Mouse (Mus musculus) spleen, adult 2 months (tissue): ENCODE measurements around the gene Olfr1122. TPM values are rescaled to one million over a fixed set of nuclear protein-coding genes. Genes with fewer than 3 reads are reported as not detected.
"Not testable (repeated sequence)": the region's sequence is repeated elsewhere in the genome, so short reads cannot be mapped to it uniquely, and the experiment has no call there.

Experiments
- DNase-seq, 2 experiments: peaks; one replicate each; pipeline versions ENCODE4 v3.0.0 to v3.0.0-alpha.2; 2012 to 2021; ENCODE audit warnings: low spot score in 2 of 2, low read depth in 1 of 2
- H3K27ac ChIP-seq: fragments of 200-500 bp; 2 replicates; pipeline ENCODE4 v1.5.1; 2012; ENCODE audit warnings: low read length, inconsistent platforms; ENCODE audit not compliant: insufficient read depth
- H3K27me3 ChIP-seq: fragments of 200-500 bp; 2 replicates; pipeline ENCODE4 v1.6.1; 2012; ENCODE audit warnings: mild to moderate bottlenecking, moderate library complexity, low read length, inconsistent platforms; ENCODE audit not compliant: control insufficient read depth, insufficient read depth
- H3K36me3 ChIP-seq: fragments of 200-500 bp; 2 replicates; pipeline ENCODE4 v1.6.1; 2012; ENCODE audit warnings: mild to moderate bottlenecking, low read length, inconsistent platforms; ENCODE audit not compliant: control insufficient read depth, insufficient read depth
- H3K4me1 ChIP-seq: fragments of 200-500 bp; 2 replicates; pipeline ENCODE4 v1.6.1; 2011; ENCODE audit warnings: inconsistent platforms; ENCODE audit not compliant: control insufficient read depth, insufficient read depth, insufficient read length
- H3K4me3 ChIP-seq: fragments of 200-500 bp; 2 replicates; pipeline ENCODE4 v1.5.1; 2011; ENCODE audit warnings: mild to moderate bottlenecking, inconsistent platforms; ENCODE audit not compliant: insufficient read depth, insufficient read length; ENCODE audit errors: extremely low read depth
- CTCF ChIP-seq: fragments of 200-500 bp; IDR thresholded peaks from 2 replicates; pipeline ENCODE4 v1.5.1; 2011; ENCODE audit warnings: mild to moderate bottlenecking, inconsistent platforms; ENCODE audit not compliant: insufficient read depth, insufficient read length, insufficient replicate concordance; ENCODE audit errors: extremely low read depth
- POLR2A ChIP-seq: fragments of 200-500 bp; IDR thresholded peaks from 2 replicates; pipeline ENCODE4 v1.6.1; 2011; ENCODE audit warnings: low read depth, low read length, inconsistent platforms
- WGBS: fragments of 180-500 bp; shearing (Covaris S2); methylation state at CpG from one replicate; pipeline ENCODE4 v1.1.7; 2018; 5-methylcytosine and 5-hydroxymethylcytosine counted together
- polyA plus RNA-seq: library from polyadenylated mRNA; depleted of rRNA; stranded (reverse); fragments of >200 nt; gene quantifications from 2 replicates; pipeline ENCODE4 v1.2.3, GENCODE M21; 2012; rRNA removed

The Olfr1122 gene
- polyA plus RNA-seq = not detected in 2 replicates

DNA sequence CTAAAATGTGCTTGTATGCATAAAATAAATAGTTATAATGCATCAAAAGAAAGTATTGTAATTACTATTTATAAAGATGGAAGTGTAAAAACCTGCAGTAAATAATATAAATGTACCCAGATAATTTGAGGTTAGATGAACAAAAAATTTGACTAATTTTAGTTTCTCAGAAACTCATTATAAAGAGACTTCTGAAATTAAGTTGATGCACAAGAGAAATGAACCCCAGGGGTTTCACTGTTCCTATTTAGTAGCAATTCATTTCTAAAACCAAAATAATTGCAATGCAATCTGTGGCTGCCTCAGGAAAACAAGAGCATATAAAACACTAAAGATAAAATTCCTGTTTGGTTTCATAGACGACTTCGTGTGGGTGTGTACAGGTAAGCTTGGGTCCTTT is at the start of gene Olfr1122:
Gene Olfr1122, plus strand, starts transcription at position 301 of the 400 bp plus-strand sequence.
- Histone ChIP-seq H3K4me1 (no peaks in the 10 kb centered on the region), H3K36me3 (no peaks in the 10 kb centered on the region)

DNA sequence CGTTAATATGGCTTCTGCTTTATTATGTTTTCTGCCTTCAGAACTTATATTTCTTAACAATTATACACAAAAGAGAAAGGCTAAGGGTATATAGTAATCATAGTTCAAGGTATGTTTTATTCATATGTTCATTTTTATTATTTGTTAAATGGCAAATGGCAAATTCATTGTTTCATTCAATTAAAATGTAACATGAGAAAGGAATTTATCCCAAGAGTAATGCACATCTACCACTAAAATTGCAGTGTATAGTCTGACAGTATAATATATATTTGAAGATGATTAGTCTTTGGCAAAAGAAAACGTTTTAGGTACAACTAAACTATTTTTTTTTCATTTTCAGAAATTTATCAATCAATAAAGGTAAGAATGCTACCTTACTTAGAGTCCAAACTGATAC is 31.1 kb upstream of the Olfr1122 start, which contains the start of gene Olfr1120:
Gene Olfr1120, plus strand, starts transcription at position 301 of the 400 bp plus-strand sequence.
- H3K27me3 ChIP-seq = no peaks in the 10 kb centered on the region
- H3K36me3 ChIP-seq = no peaks in the 10 kb centered on the region
- H3K27ac ChIP-seq = no peak within 1 kb of the TSS
- no peak for TF ChIP-seq CTCF
- TF ChIP-seq POLR2A = no peak
- DNase-seq = no peak
- WGBS = 49% methylated on average over 2 of the region's 2 CpGs
- H3K4me1 ChIP-seq = no peaks in the 10 kb centered on the region
- H3K4me3 ChIP-seq = no peak within 1 kb of the TSS

More for the DNA sequence above, at the start of gene Olfr1122:
- no peak for DNase-seq
- 88% methylated on average over 2 of the region's 2 CpGs for WGBS
- Histone ChIP-seq H3K27me3 (no peaks in the 10 kb centered on the region), H3K27ac (no peak within 1 kb of the TSS), H3K4me3 (no peak within 1 kb of the TSS; the same call in 1 of the 2 replicates)
- TF ChIP-seq CTCF (no peak), POLR2A (no peak)

DNA sequence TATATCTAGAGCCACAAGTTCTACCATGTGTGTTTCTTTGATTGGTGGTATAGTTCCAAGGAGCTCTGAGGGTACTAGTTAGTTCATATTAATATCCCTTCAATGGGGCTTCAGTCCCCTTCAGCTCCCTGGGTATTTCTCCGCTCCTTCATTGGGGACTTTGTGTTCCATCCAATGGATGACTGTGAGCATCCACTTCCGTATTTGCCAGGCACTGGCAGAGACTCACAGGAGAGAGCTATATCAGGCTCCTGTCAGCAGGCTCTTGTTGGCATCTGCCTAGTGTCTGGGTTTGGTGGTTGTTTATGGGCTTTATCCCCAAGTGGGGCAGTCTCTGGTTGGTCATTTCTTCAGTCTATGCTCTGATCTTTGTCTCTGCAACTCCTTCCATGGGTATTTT is 25.5 kb upstream of the Olfr1122 start:
- H3K4me1 ChIP-seq, H3K36me3 ChIP-seq, H3K27me3 ChIP-seq, DNase-seq, H3K27ac ChIP-seq, H3K4me3 ChIP-seq: not testable (repeated sequence)
- WGBS = 90% methylated on average over 2 of the region's 2 CpGs

DNA sequence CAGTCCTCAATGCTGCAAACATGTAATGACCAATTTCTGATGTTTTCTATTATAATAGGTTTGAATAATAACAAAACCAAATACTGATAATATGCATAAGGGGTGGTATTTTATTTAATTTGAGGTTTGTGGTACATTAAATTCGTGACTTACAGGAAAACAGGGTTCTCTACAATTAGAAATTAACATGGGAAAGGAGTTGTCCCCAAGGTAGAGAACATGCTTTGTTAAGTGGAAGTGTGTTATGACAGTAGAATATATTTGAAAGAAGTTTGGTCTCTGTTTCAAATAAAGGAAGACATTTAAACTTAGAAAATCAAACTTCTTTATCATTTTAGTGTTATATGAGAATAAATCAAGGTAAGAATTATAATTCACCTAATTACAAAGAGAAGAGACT is 16.1 kb upstream of the Olfr1122 start, which contains the start of gene Olfr1121:
Gene Olfr1121, plus strand, starts transcription at position 301 of the 400 bp plus-strand sequence.
- H3K4me1 ChIP-seq = no peaks in the 10 kb centered on the region
- TF ChIP-seq POLR2A = no peak
- no peak for TF ChIP-seq CTCF
- no peaks in the 10 kb centered on the region for H3K27me3 ChIP-seq
- H3K36me3 ChIP-seq = no peaks in the 10 kb centered on the region
- H3K27ac ChIP-seq = no peak within 1 kb of the TSS
- DNase-seq = no peak
- 19% methylated on average over 1 of the region's 1 CpGs for WGBS
- H3K4me3 ChIP-seq = no peak within 1 kb of the TSS

DNA sequence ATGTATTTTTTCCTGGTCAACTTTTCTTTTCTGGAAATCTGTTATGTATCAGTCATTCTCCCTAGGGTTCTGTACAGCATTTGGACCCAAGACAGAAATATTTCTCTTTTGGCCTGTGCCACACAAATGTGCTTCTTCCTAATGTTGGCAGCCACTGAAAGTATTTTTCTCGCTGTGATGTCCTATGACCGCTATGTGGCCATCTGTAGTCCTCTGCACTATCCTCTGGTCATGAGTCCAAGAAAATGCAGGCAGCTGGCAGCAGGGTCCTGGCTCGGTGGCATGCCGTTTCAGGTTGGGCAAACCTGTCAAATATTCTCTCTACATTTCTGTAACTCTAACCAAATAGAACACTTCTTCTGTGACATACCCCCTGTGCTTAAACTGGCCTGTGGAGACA is 13.9 kb upstream of the Olfr1122 start:
- Histone ChIP-seq H3K27me3 (no peaks in the 10 kb centered on the region), H3K4me1 (no peaks in the 10 kb centered on the region), H3K36me3 (no peaks in the 10 kb centered on the region), H3K27ac (no peak overlapping the region), H3K4me3 (no peak overlapping the region)
- no peak for DNase-seq
- no peak for TF ChIP-seq CTCF
- TF ChIP-seq POLR2A = no peak
- 85% methylated on average over 4 of the region's 4 CpGs for WGBS

DNA sequence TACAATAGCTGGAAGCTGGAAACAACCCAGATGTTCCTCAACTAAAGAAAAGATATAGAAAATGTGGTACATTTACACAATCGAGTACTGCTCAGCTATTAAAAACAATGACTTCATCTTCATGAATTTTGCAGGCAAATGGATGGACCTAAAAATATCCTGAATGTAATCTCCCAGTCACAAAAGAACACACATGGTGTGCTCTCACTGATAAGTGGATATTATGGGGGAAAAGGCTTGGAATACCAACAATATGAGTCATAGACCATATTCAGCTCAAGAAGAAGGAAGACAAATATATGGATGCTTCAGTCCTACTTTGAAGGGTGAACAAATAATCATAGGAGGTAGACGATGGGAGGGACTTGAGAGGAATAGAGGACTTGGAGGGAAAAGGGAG is 1.7 kb upstream of the Olfr1122 start:
- no peaks in the 10 kb centered on the region for H3K36me3 ChIP-seq
- H3K27me3 ChIP-seq = no peaks in the 10 kb centered on the region
- TF ChIP-seq CTCF (no peak), POLR2A (no peak)
- H3K4me1 ChIP-seq = no peaks in the 10 kb centered on the region
- no peak overlapping the region for H3K27ac ChIP-seq
- no peak overlapping the region for H3K4me3 ChIP-seq
- DNase-seq = no peak
- WGBS = 66% methylated on average over 2 of the region's 2 CpGs

DNA sequence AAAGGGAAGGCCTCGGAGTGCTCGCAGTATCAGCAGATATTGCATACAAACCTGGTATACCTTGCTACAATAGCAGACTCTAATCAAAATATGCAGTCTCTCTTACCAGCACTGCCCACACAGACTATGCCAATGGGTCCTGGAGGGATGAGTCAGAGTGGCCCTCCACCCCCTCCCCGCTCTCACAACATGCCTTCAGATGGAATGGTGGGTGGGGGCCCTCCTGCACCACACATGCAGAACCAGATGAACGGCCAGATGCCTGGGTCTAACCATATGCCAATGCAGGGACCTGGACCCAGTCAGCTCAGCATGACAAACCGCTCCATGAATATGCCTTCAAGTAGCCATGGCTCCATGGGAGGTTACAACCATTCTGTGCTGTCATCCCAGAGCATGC is 8.0 kb downstream of the Olfr1122 start:
- WGBS = 88% methylated on average over 5 of the region's 5 CpGs
- not testable (repeated sequence) for H3K36me3 ChIP-seq, H3K27me3 ChIP-seq, DNase-seq, H3K4me1 ChIP-seq, H3K4me3 ChIP-seq, H3K27ac ChIP-seq

DNA sequence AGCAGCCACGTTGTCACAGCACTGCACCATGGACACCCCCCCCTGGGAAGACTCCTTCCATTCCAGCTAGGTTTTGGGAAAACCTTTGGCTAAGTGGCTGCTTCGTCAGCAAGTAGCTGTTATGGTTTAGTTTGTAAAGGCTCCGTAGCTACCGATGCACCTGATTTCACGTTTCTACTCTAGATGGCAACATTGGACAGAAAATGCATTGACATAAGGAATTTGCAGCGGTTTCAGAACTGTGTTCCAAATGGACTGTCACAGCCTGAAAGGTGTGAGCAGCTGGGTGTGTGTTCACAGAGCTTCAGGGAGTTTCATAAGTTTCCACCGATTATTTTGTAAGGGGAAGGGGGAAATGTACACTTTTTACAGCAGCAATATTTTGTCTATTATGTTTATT is 9.0 kb downstream of the Olfr1122 start:
- H3K27ac ChIP-seq, DNase-seq, H3K27me3 ChIP-seq, H3K4me3 ChIP-seq, H3K4me1 ChIP-seq, H3K36me3 ChIP-seq: not testable (repeated sequence)
- 87% methylated on average over 7 of the region's 7 CpGs for WGBS
